Mouse (Mus musculus) cortical plate, adult 2 months (tissue): ENCODE data around the gene Rln3. TPM values are rescaled to one million over a fixed set of nuclear protein-coding genes. Genes with fewer than 3 reads are reported as not detected.
"Not testable (repeated sequence)": the region's sequence is repeated elsewhere in the genome, so short reads cannot be mapped to it uniquely, and the experiment has no call there.

ENCODE experiments used
- H3K27ac ChIP-seq: fragments of 200-500 bp; 2 replicates; pipeline ENCODE4 v1.5.1; 2012; ENCODE audit warnings: low read length, control low read depth, inconsistent platforms; ENCODE audit not compliant: insufficient read depth
- H3K4me1 ChIP-seq: fragments of 200-500 bp; 2 replicates; pipeline ENCODE4 v1.6.1; 2011; ENCODE audit warnings: low read length; ENCODE audit not compliant: control insufficient read depth, insufficient read depth
- H3K4me3 ChIP-seq: fragments of 200-500 bp; 2 replicates; pipeline ENCODE4 v1.5.1; 2011; ENCODE audit warnings: mild to moderate bottlenecking, low read length, control low read depth; ENCODE audit not compliant: insufficient read depth
- CTCF ChIP-seq: fragments of 200-500 bp; IDR thresholded peaks from 2 replicates; pipeline ENCODE4 v1.5.1; 2011; ENCODE audit warnings: mild to moderate bottlenecking, control low read depth, low read length; ENCODE audit not compliant: insufficient read depth; ENCODE audit errors: extremely low read depth
- POLR2A ChIP-seq: fragments of 200-500 bp; IDR thresholded peaks from 2 replicates; pipeline ENCODE4 v1.6.1; 2011; ENCODE audit warnings: mild to moderate bottlenecking, low read length, control low read depth; ENCODE audit not compliant: insufficient read depth; ENCODE audit errors: extremely low read depth
- polyA plus RNA-seq: library from polyadenylated mRNA; depleted of rRNA; stranded (reverse); fragments of >200 nt; gene quantifications from 2 replicates; pipeline ENCODE4 v1.2.3, GENCODE M21; 2012

The Rln3 gene
- polyA plus RNA-seq, 1 experiment, result not detected

DNA sequence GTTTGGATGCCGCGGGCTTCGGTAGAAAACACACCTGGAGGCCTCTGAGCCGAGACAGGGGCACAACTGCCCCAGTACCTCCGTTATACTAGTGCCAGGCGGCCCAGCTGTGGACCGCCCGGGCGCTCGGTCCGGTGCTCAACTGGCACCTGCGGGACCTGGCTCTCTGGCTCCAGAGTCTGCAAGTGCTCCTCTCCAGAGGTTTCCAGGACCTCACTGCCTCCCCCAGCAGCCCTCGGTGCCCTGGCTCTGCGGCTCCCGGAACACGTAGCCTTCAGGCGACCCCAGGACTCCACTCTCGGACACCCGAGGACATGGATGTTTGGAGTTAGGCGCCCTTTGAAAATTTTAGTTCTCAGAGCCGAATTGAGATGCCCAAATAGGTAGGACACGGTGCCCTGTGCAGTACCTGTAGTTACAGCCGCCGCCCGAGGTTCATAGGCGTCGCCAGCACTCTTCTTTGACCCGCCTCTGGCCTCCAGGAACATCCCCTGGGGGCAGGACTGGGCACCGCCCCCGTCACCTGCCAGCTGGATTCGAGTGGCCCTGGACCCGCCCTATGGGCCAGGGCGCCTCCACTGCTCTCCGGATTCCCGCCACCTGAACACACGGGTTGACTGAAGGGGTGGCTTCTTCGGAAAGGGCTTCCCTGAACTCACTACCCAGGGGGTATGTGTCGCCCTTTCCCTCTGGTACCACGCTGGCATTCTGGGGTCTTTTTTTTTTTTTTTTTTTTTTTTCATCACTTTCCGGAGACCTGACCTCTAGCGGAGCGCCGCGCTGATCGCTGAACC lies 32.9 kb downstream of the Rln3 start, which contains the start of gene 2210011C24Rik:
Gene 2210011C24Rik, minus strand, starts transcription at position 467 of the 794 bp plus-strand sequence.
- H3K4me1 ChIP-seq, result no peaks in the 10 kb centered on the region; the same call in 1 of the 2 replicates
- TF ChIP-seq POLR2A, result no peak
- TF ChIP-seq CTCF, result no peak
- peak within 1 kb of the TSS; percentile 17; the same call in 1 of the 2 replicates for H3K4me3 ChIP-seq
- no peak within 1 kb of the TSS for H3K27ac ChIP-seq

DNA sequence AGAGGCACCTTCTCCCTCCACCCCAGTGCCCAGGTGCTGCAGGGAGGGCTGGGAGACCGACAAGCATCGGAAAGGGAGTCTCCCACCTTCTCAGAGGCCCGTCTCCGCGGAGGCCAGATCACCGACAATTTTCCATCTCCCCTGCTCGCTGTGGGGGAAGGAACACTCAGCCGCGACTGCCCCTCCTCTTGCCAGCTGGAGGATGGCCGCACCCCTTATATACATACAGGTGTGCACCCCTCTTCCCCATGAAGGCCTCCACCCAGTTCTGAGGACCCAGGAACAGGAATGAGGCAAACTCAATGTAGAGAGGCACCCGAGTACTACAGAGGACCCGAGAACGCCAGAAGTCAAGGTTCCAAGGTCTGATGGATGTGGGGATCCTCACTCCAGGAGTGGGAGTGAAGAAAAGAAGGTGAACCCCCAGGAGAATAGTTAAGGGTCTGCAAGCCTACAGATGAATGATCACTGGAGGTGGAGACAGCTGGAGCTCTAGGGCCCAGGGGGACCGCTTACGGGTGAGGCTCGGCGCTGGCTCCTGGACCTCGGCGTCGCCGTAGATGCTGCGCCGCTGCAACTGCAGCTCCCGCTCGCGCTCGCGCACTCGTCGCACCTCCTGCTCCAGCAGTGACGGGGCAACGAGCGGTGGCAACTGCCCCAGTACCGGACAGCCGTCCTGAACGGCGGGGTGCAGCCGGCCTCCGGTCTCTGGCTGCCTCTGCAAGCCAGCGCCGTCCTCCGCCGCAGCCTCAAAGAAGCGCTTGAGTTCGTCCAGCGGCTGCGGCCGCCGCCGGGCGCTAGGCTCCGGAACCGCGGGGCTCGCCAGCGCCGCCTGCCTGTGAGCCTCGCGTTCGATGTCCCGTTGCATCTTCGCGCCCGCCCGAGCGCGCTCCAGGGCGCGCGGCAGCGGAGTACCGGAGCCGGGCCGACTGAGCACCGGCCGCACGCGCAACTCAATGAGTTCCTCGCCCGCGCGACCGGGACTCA lies 33.9 kb downstream of the Rln3 start:
- peak overlapping the region; percentile 17; the same call in 1 of the 2 replicates for H3K4me3 ChIP-seq
- H3K27ac ChIP-seq, result no peak overlapping the region
- no peaks in the 10 kb centered on the region; the same call in 1 of the 2 replicates for H3K4me1 ChIP-seq
- TF ChIP-seq CTCF (peak; percentile 21; the same call in 1 of the 2 replicates), POLR2A (no peak)

DNA sequence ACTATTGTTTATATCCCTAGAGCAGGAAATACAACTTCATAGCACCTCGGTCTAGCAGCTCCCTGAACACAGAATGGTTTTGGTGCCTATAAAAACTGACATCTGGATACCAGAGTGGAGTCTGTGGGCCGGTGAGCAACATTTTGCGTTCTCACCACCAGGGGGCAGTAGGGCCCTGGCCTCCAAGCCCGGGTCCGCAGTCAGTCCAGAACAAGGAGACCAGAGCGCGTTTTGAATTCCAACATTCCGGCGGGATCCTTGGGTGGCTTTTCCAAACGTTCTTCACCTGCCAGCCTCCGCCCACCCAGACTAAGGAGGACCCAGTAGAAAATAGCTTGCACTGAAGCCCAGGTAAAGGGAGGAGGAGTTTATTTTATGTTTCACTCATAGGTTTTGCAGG lies 34.9 kb downstream of the Rln3 start:
- H3K27ac ChIP-seq, result no peak overlapping the region
- no peaks in the 10 kb centered on the region; the same call in 1 of the 2 replicates for H3K4me1 ChIP-seq
- H3K4me3 ChIP-seq, result no peak overlapping the region
- TF ChIP-seq POLR2A, result no peak
- peak; percentile 83 for TF ChIP-seq CTCF

DNA sequence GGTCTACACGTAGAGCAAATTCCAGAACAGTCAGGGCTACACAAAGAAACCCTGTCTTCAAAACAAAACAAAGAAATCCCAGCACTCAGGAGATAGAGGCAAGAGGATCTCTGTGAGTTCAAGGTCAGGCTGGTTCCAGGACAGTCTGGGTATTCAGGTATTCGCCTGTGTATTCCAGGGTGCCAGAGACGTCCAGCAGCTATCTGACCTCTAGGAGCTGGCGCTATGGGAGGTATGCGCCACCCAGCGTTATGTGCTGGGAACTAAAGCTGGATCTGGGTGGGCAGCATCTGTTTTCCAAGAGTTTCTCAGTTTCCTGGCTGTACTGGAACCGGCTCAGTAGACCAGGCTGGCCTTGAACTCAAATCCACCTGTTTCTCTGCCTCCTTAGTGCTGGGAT lies 36.4 kb downstream of the Rln3 start:
- Histone ChIP-seq H3K4me1 (peaks cover 5% of the 10 kb centered on the region), H3K27ac (no peak overlapping the region), H3K4me3 (no peak overlapping the region)
- no peak for TF ChIP-seq POLR2A
- TF ChIP-seq CTCF, result peak; percentile 22; the same call in 1 of the 2 replicates

DNA sequence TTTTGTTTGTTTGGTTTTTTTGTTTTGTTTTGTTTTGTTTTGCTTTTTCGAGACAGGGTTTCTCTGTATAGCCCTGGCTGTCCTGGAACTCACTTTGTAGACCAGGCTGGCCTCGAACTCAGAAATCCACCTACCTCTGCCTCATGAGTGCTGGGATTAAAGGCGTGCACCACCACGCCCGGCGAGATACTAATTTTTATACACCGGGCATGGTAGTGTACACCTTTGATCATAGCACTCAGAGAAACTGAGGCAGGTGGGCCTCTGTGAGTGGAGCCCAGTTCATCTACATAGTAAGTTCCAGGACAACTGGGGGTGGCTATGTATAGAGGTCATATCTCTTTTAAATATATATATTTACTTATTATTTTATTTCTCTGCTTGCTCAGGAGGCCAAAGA lies 39.3 kb downstream of the Rln3 start:
- H3K4me1 ChIP-seq, H3K27ac ChIP-seq, H3K4me3 ChIP-seq: not testable (repeated sequence)

DNA sequence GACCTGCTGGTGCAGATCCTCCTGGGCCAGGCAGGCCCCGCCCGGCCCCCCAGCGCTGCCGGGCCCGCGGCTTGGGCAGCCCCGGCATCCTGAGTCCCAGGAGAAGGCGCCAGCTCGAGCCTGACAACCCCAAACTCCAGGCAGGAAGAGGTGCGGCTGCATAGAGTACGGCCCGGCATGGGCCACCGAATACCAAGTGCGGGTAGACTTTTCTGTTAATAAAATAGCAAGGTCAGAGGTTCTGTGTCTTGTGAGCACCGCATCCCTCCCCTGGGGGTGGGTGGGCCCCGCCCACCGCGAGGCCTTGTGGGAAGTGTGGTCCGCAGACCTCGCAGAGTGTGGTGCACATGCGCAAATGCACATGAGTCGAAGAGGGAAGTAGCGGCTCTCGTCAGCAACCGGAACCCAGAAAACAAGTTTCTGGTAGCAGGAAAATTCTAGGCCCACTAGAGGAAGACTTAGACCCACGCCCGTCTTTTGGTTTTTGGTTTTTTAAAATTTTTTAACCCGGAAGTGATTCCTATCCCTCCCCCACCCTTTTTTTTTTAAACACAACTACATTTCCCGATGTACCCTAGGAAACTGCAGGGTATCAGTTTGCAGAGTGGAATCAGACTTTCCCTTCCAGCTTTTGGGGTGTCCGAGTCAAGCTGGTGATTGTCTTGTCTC lies 40.1 kb downstream of the Rln3 start:
- TF ChIP-seq CTCF, result no peak
- peak; percentile 74 for TF ChIP-seq POLR2A
- Histone ChIP-seq H3K4me3 (peak overlapping the region; percentile 67), H3K4me1 (peaks cover 5% of the 10 kb centered on the region), H3K27ac (peak overlapping the region; percentile 52)

DNA sequence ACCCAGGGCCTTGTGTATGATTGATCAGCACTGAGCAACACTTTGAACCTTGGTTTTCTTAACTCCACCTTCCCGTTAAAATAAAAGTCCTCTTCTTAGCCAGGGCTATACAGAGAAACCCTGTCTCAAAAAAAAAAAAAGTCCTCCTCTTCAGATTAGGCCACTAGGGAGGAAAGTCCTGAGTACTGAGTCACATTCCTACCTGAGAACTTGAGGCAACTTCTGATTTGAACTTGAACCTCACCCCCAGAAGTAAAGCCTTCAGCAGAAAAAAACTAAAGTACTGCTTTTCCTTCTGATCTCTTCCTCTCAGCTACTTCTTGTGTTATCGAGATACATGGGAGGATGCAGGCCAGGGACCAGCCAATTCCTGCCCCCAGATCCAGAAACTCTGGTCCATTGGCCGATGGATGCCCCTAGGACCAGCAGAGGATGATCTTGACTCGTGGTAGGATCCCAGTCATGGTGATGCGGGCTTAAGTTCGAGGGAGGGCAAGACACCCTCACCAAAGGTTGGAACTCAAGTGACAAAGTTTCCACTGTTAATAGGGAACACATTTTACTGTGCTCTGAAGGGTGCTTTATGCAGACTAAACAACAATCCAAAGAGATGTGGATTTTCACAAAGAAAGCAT lies 41.1 kb downstream of the Rln3 start:
- Histone ChIP-seq H3K4me1 (peaks cover 5% of the 10 kb centered on the region), H3K27ac (no peak overlapping the region), H3K4me3 (peak overlapping the region; percentile 67; the same call in 1 of the 2 replicates)
- TF ChIP-seq CTCF (no peak), POLR2A (no peak)

DNA sequence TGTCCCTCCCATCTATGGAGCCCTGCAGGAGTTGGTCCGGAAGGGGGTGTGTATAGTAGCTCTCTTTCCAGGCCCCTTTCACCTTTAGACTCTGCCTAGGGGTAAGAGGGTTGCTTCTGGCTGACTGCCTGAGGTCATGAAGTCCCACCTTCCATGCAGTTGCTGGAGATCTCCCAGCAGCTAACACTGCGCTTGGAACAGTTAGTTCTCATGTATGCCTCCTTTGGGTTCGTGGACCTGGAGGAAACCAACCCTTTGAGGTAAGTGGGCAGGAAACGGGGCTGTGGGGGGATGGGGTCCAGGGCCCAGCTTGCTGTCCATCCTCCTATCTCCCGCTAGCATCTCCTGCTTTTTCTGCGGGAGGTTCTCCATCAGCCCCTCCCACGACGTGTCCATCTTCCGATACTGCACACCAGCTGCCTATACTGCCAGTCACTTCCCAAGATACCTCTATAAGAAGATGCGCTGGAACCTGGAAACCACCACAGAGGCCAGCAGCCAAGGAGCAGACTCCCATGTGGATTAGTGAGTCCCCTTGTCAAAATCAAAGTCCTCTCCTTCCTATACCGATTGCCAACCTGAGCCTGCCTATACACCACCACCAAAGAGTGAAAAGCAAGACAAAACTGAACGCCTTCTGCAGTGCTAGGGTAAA lies 41.7 kb downstream of the Rln3 start:
- no peak overlapping the region for H3K4me3 ChIP-seq
- peaks cover 5% of the 10 kb centered on the region for H3K4me1 ChIP-seq
- no peak for TF ChIP-seq CTCF
- TF ChIP-seq POLR2A, result no peak
- H3K27ac ChIP-seq, result no peak overlapping the region
